Mouse (Mus musculus) ovary, postnatal 36 days (tissue): Measurements from ENCODE around the gene Clta.
A peak's percentile ranks its signal among the peaks of the same experiment; 100 is the strongest.
"Not testable (repeated sequence)": the region's sequence is repeated elsewhere in the genome, so short reads cannot be mapped to it uniquely, and the experiment has no call there.

Experiments used
- DNase-seq: peaks from one replicate; pipeline ENCODE4 v3.0.0; 2022; ENCODE audit warnings: low spot score, mixed read lengths

Clta gene

GRCm38 (mm10) chr4:44024241-44024640, 20.0 kb downstream of the Clta start:
- DNase-seq, result no peak

- no peak for DNase-seq
Observed at GRCm38 (mm10) chr4:44025570-44025969, 21.3 kb downstream of the Clta start.

- DNase-seq, result no peak
Observed at GRCm38 (mm10) chr4:44028303-44029135, 24.3 kb downstream of the Clta start.

GRCm38 (mm10) chr4:44029661-44030066, 25.4 kb downstream of the Clta start:
- DNase-seq, result no peak

- DNase-seq, result no peak
Observed at GRCm38 (mm10) chr4:44031521-44031920, 27.3 kb downstream of the Clta start.

GRCm38 (mm10) chr4:44036455-44036854, 32.2 kb downstream of the Clta start:
- no peak for DNase-seq

GRCm38 (mm10) chr4:44040802-44041201, 36.5 kb downstream of the Clta start:
- DNase-seq, result no peak

- DNase-seq, result no peak
Observed at GRCm38 (mm10) chr4:44042429-44042828, 38.2 kb downstream of the Clta start.

- not testable (repeated sequence) for DNase-seq
Observed at GRCm38 (mm10) chr4:44043182-44043581, 38.9 kb downstream of the Clta start.

- DNase-seq, result no peak
Observed at GRCm38 (mm10) chr4:44044685-44045356, 40.6 kb downstream of the Clta start.

GRCm38 (mm10) chr4:44046066-44046465, 41.8 kb downstream of the Clta start:
- no peak for DNase-seq

GRCm38 (mm10) chr4:44049812-44050211, 45.6 kb downstream of the Clta start:
- DNase-seq, result no peak

- no peak for DNase-seq
Observed at GRCm38 (mm10) chr4:44059674-44060073, 55.4 kb downstream of the Clta start.

GRCm38 (mm10) chr4:44062062-44062461, 57.8 kb downstream of the Clta start:
- DNase-seq, result no peak

GRCm38 (mm10) chr4:44062816-44063215, 58.6 kb downstream of the Clta start:
- DNase-seq, result no peak

- DNase-seq, result peak; percentile 86
Observed at GRCm38 (mm10) chr4:44065355-44066025, 61.2 kb downstream of the Clta start.

GRCm38 (mm10) chr4:44066891-44067290, 62.6 kb downstream of the Clta start:
- no peak for DNase-seq

- no peak for DNase-seq
Observed at GRCm38 (mm10) chr4:44068736-44069135, 64.5 kb downstream of the Clta start.

- no peak for DNase-seq
Observed at GRCm38 (mm10) chr4:44069411-44069810, 65.2 kb downstream of the Clta start.

- DNase-seq, result no peak
Observed at GRCm38 (mm10) chr4:44070641-44071040, 66.4 kb downstream of the Clta start.

- no peak for DNase-seq
Observed at GRCm38 (mm10) chr4:44071741-44072145, 67.5 kb downstream of the Clta start.

- DNase-seq, result peak; percentile 93
Observed at GRCm38 (mm10) chr4:44072146-44072872, 68.1 kb downstream of the Clta start.
